Mouse (Mus musculus) embryonic facial prominence, embryonic 10.5 days (tissue): ENCODE measurements around the gene Gstcd. TPM values are rescaled to one million over a fixed set of nuclear protein-coding genes. Genes with fewer than 3 reads are reported as not detected.
A peak's percentile ranks its signal among the peaks of the same experiment; 100 is the strongest.

Experiments
- DNase-seq: peaks from one replicate; pipeline ENCODE4 v3.0.0-alpha.2; 2017; ENCODE audit warnings: low spot score
- H3K27ac ChIP-seq: fragments of 300-500 bp; sonication (generic); replicated peaks from 2 replicates; pipeline ENCODE4 v1.5.1; 2016; ENCODE audit warnings: mild to moderate bottlenecking
- H3K27me3 ChIP-seq: fragments of 300-500 bp; sonication (generic); replicated peaks from 2 replicates; pipeline ENCODE4 v1.6.1; 2016; ENCODE audit warnings: low read depth, mild to moderate bottlenecking; ENCODE audit not compliant: poor library complexity, severe bottlenecking
- H3K36me3 ChIP-seq: fragments of 300-500 bp; sonication (generic); replicated peaks from 2 replicates; pipeline ENCODE4 v1.6.1; 2016; ENCODE audit warnings: mild to moderate bottlenecking, moderate library complexity
- H3K4me1 ChIP-seq: fragments of 300-500 bp; sonication (generic); 2 replicates; pipeline ENCODE4 v1.6.1; 2016
- H3K4me3 ChIP-seq: fragments of 300-500 bp; sonication (generic); 2 replicates; pipeline ENCODE4 v1.5.1; 2016; ENCODE audit warnings: mild to moderate bottlenecking, moderate library complexity
- H3K9me3 ChIP-seq: fragments of 300-500 bp; sonication (generic); 2 replicates; pipeline ENCODE4 v1.6.1; 2016; ENCODE audit warnings: mild to moderate bottlenecking
- WGBS: fragments of 180-500 bp; shearing (Covaris S2); methylation state at CpG from one replicate; pipeline ENCODE4 v1.1.7; 2016; 5-methylcytosine and 5-hydroxymethylcytosine counted together
- polyA plus RNA-seq: library from polyadenylated mRNA; unstranded; fragments of >200 nt; fragmentation: Nextera tagmentation; extraction: Ambion mirVana; gene quantifications from 2 replicates; pipeline ENCODE4 v1.2.1, GENCODE M21; 2016

The Gstcd gene
- polyA plus RNA-seq, 1 experiment from 2014 or later, result 10.2 TPM

GRCm38 (mm10) chr3:133092936-133093335, 1.1 kb upstream of the Gstcd start:
- peaks cover 21% of the 10 kb centered on the region for H3K4me1 ChIP-seq
- no peak for DNase-seq
- H3K4me3 ChIP-seq, result peak overlapping the region; percentile 89
- H3K9me3 ChIP-seq, result no peaks in the 10 kb centered on the region
- peaks cover 21% of the 10 kb centered on the region for H3K36me3 ChIP-seq
- no peaks in the 10 kb centered on the region for H3K27me3 ChIP-seq
- 85% methylated on average over 1 of the region's 1 CpGs for WGBS
- peak overlapping the region; percentile 94; the same call in 1 of the 2 replicates for H3K27ac ChIP-seq

GRCm38 (mm10) chr3:133092274-133092853, 531 bp upstream of the Gstcd start:
- no peaks in the 10 kb centered on the region for H3K9me3 ChIP-seq
- 1% methylated on average over 7 of the region's 7 CpGs for WGBS
- H3K4me3 ChIP-seq, result peak overlapping the region; percentile 89
- H3K4me1 ChIP-seq, result peaks cover 21% of the 10 kb centered on the region
- DNase-seq, result no peak
- H3K36me3 ChIP-seq, result peaks cover 15% of the 10 kb centered on the region
- no peaks in the 10 kb centered on the region for H3K27me3 ChIP-seq
- H3K27ac ChIP-seq, result peak overlapping the region; percentile 94

GRCm38 (mm10) chr3:133091121-133091663, 641 bp downstream of the Gstcd start:
- Histone ChIP-seq H3K36me3 (peaks cover 5% of the 10 kb centered on the region; the same call in 1 of the 2 replicates), H3K27me3 (no peaks in the 10 kb centered on the region), H3K4me1 (peaks cover 21% of the 10 kb centered on the region), H3K9me3 (no peaks in the 10 kb centered on the region), H3K4me3 (peak overlapping the region; percentile 89), H3K27ac (peak overlapping the region; percentile 94)
- DNase-seq, result no peak
- WGBS, result under 1% methylated on average over 44 of the region's 44 CpGs

- Histone ChIP-seq H3K27ac (peak overlapping the region; percentile 94), H3K4me1 (peaks cover 21% of the 10 kb centered on the region), H3K9me3 (no peaks in the 10 kb centered on the region), H3K36me3 (no peaks in the 10 kb centered on the region), H3K4me3 (peak overlapping the region; percentile 89), H3K27me3 (no peaks in the 10 kb centered on the region)
- peak; percentile 16 for DNase-seq
- WGBS, result 10% methylated on average over 11 of the region's 11 CpGs
Measured at GRCm38 (mm10) chr3:133090247-133091120, 1.3 kb downstream of the Gstcd start.

GRCm38 (mm10) chr3:133085858-133086257, 6.0 kb downstream of the Gstcd start:
- WGBS, result 76% methylated on average over 3 of the region's 3 CpGs
- no peaks in the 10 kb centered on the region for H3K27me3 ChIP-seq
- peaks cover 12% of the 10 kb centered on the region for H3K4me1 ChIP-seq
- H3K9me3 ChIP-seq, result no peaks in the 10 kb centered on the region
- H3K4me3 ChIP-seq, result no peak overlapping the region
- peaks cover 37% of the 10 kb centered on the region for H3K36me3 ChIP-seq
- H3K27ac ChIP-seq, result no peak overlapping the region
- DNase-seq, result no peak

- no peaks in the 10 kb centered on the region for H3K9me3 ChIP-seq
- H3K4me3 ChIP-seq, result no peak overlapping the region
- H3K4me1 ChIP-seq, result no peaks in the 10 kb centered on the region
- WGBS, result 90% methylated on average over 5 of the region's 5 CpGs
- no peak overlapping the region for H3K27ac ChIP-seq
- no peak for DNase-seq
- peaks cover 52% of the 10 kb centered on the region for H3K36me3 ChIP-seq
- no peaks in the 10 kb centered on the region for H3K27me3 ChIP-seq
Measured at GRCm38 (mm10) chr3:133082736-133083135, 9.1 kb downstream of the Gstcd start.

- Histone ChIP-seq H3K27me3 (no peaks in the 10 kb centered on the region), H3K4me3 (no peak overlapping the region), H3K36me3 (peaks cover 42% of the 10 kb centered on the region), H3K27ac (no peak overlapping the region), H3K4me1 (no peaks in the 10 kb centered on the region), H3K9me3 (no peaks in the 10 kb centered on the region)
- 92% methylated on average over 10 of the region's 10 CpGs for WGBS
- DNase-seq, result no peak
Measured at GRCm38 (mm10) chr3:133075560-133075959, 16.3 kb downstream of the Gstcd start.

- no peak overlapping the region for H3K4me3 ChIP-seq
- H3K27me3 ChIP-seq, result no peaks in the 10 kb centered on the region
- H3K9me3 ChIP-seq, result no peaks in the 10 kb centered on the region
- no peaks in the 10 kb centered on the region for H3K4me1 ChIP-seq
- peaks cover 27% of the 10 kb centered on the region for H3K36me3 ChIP-seq
- DNase-seq, result no peak
- no peak overlapping the region for H3K27ac ChIP-seq
- 82% methylated on average over 2 of the region's 2 CpGs for WGBS
Measured at GRCm38 (mm10) chr3:133052068-133052467, 39.8 kb downstream of the Gstcd start.

GRCm38 (mm10) chr3:133033145-133033755, 58.6 kb downstream of the Gstcd start:
- DNase-seq, result no peak
- WGBS, result 92% methylated on average over 7 of the region's 7 CpGs
- no peaks in the 10 kb centered on the region for H3K27me3 ChIP-seq

GRCm38 (mm10) chr3:133026977-133027376, 64.9 kb downstream of the Gstcd start:
- 58% methylated on average over 2 of the region's 2 CpGs for WGBS
- H3K36me3 ChIP-seq, result no peaks in the 10 kb centered on the region
- no peaks in the 10 kb centered on the region for H3K9me3 ChIP-seq
- H3K27ac ChIP-seq, result 0 out of 2 replicates have a peak overlapping the region, but pooled peaks have one; percentile 24
- H3K4me1 ChIP-seq, result peaks cover 11% of the 10 kb centered on the region; the same call in 1 of the 2 replicates
- H3K27me3 ChIP-seq, result no peaks in the 10 kb centered on the region
- no peak for DNase-seq
- H3K4me3 ChIP-seq, result no peak overlapping the region

More at GRCm38 (mm10) chr3:133033145-133033755, 58.6 kb downstream of the Gstcd start:
- H3K4me3 ChIP-seq, result no peak overlapping the region
- no peaks in the 10 kb centered on the region for H3K4me1 ChIP-seq
- H3K9me3 ChIP-seq, result no peaks in the 10 kb centered on the region
- H3K36me3 ChIP-seq, result no peaks in the 10 kb centered on the region
- H3K27ac ChIP-seq, result no peak overlapping the region

- Histone ChIP-seq H3K36me3 (peaks cover 14% of the 10 kb centered on the region), H3K4me1 (no peaks in the 10 kb centered on the region; the same call in 1 of the 2 replicates), H3K9me3 (no peaks in the 10 kb centered on the region), H3K27me3 (no peaks in the 10 kb centered on the region), H3K27ac (no peak overlapping the region), H3K4me3 (no peak overlapping the region)
- DNase-seq, result no peak
- WGBS, result 70% methylated on average over 4 of the region's 4 CpGs
Measured at GRCm38 (mm10) chr3:133007250-133007649, 84.6 kb downstream of the Gstcd start.

GRCm38 (mm10) chr3:132996299-132996698, 95.5 kb downstream of the Gstcd start:
- Histone ChIP-seq H3K27ac (no peak overlapping the region), H3K27me3 (no peaks in the 10 kb centered on the region), H3K9me3 (no peaks in the 10 kb centered on the region), H3K4me3 (no peak overlapping the region), H3K4me1 (no peaks in the 10 kb centered on the region), H3K36me3 (peaks cover 38% of the 10 kb centered on the region)
- DNase-seq, result no peak
- WGBS, result 89% methylated on average over 9 of the region's 9 CpGs
